Mouse (Mus musculus) forebrain, embryonic 16.5 days (tissue): ENCODE data around the gene Fam136a. TPM values are rescaled to one million over a fixed set of nuclear protein-coding genes. Genes with fewer than 3 reads are reported as not detected.
"Not testable (repeated sequence)": the region's sequence is repeated elsewhere in the genome, so short reads cannot be mapped to it uniquely, and the experiment has no call there.

Experiments
- ATAC-seq: fragments of 200-750 bp; cut with Nextera tagmentation; 2 replicates; pipeline ENCODE4 v1.8.0; 2017; ENCODE audit warnings: mild to moderate bottlenecking, moderate library complexity
- H3K27ac ChIP-seq: fragments of 300-500 bp; sonication (generic); 2 replicates; pipeline ENCODE4 v1.5.1; 2014; ENCODE audit warnings: low read length, control low read depth
- H3K27me3 ChIP-seq: fragments of 300-500 bp; sonication (generic); replicated peaks from 2 replicates; pipeline ENCODE4 v1.6.1; 2014; ENCODE audit warnings: low read length; ENCODE audit not compliant: control insufficient read depth, insufficient read depth
- H3K36me3 ChIP-seq: fragments of 300-500 bp; sonication (generic); 2 replicates; pipeline ENCODE4 v1.6.1; 2014; ENCODE audit not compliant: control insufficient read depth, insufficient read depth
- H3K4me1 ChIP-seq: fragments of 300-500 bp; sonication (generic); replicated peaks from 2 replicates; pipeline ENCODE4 v1.6.1; 2014; ENCODE audit warnings: low read length; ENCODE audit not compliant: control insufficient read depth, insufficient read depth
- H3K4me2 ChIP-seq: fragments of 300-500 bp; sonication (generic); 2 replicates; pipeline ENCODE4 v1.6.1; 2014; ENCODE audit warnings: mild to moderate bottlenecking, low read length, control low read depth
- H3K4me3 ChIP-seq: fragments of 300-500 bp; sonication (generic); replicated peaks from 2 replicates; pipeline ENCODE4 v1.5.1; 2014; ENCODE audit warnings: mild to moderate bottlenecking, low read length, control low read depth
- H3K9ac ChIP-seq: fragments of 300-500 bp; sonication (generic); replicated peaks from 2 replicates; pipeline ENCODE4 v1.6.1; 2014; ENCODE audit warnings: low read depth, low read length, control low read depth
- H3K9me3 ChIP-seq: fragments of 300-500 bp; sonication (generic); 2 replicates; pipeline ENCODE4 v1.6.1; 2016; ENCODE audit warnings: low read length; ENCODE audit not compliant: control insufficient read depth
- WGBS: fragments of 180-500 bp; shearing (Covaris S2); extraction: QIAGEN DNeasy Blood & Tissue Kit; methylation state at CpG from one replicate; pipeline ENCODE4 v1.1.7; 2014; 5-methylcytosine and 5-hydroxymethylcytosine counted together
- polyA plus RNA-seq: library from polyadenylated mRNA; unstranded; fragments of >200 nt; fragmentation: Nextera tagmentation; extraction: Ambion mirVana; gene quantifications from 2 replicates; pipeline ENCODE4 v1.2.1, GENCODE M21; 2015

Gene Fam136a
- polyA plus RNA-seq, 1 experiment from 2014 or later, result 128 TPM

GRCm38 (mm10) chr6:86371950-86372516 is 6.6 kb downstream of the Fam136a start:
- 4% methylated on average over 12 of the region's 12 CpGs for WGBS
- no peak for ATAC-seq
- no peaks in the 10 kb centered on the region for H3K9me3 ChIP-seq
- no peak overlapping the region; the same call in 1 of the 2 replicates for H3K27ac ChIP-seq
- H3K4me1 ChIP-seq, result peaks cover 21% of the 10 kb centered on the region
- peak overlapping the region; percentile 56 for H3K9ac ChIP-seq
- peaks cover 5% of the 10 kb centered on the region for H3K36me3 ChIP-seq
- peak overlapping the region; percentile 84 for H3K4me2 ChIP-seq
- peak overlapping the region; percentile 57 for H3K4me3 ChIP-seq
- no peaks in the 10 kb centered on the region for H3K27me3 ChIP-seq

GRCm38 (mm10) chr6:86373556-86373955 is 8.1 kb downstream of the Fam136a start:
- 89% methylated on average over 6 of the region's 6 CpGs for WGBS
- ATAC-seq, result no peak
- H3K4me1 ChIP-seq, result peaks cover 21% of the 10 kb centered on the region

GRCm38 (mm10) chr6:86378341-86378740 is 12.9 kb downstream of the Fam136a start:
- WGBS, result 65% methylated on average over 3 of the region's 3 CpGs
- Histone ChIP-seq H3K9me3 (no peaks in the 10 kb centered on the region), H3K4me2 (no peak overlapping the region), H3K4me3 (no peak overlapping the region), H3K9ac (no peak overlapping the region), H3K4me1 (0 out of 2 replicates have a peak, but pooled peaks cover 2% of the 10 kb centered on the region), H3K36me3 (peaks cover 25% of the 10 kb centered on the region), H3K27ac (no peak overlapping the region), H3K27me3 (no peaks in the 10 kb centered on the region)
- ATAC-seq, result no peak

More at GRCm38 (mm10) chr6:86373556-86373955, 8.1 kb downstream of the Fam136a start:
- Histone ChIP-seq H3K27ac (no peak overlapping the region), H3K9me3 (no peaks in the 10 kb centered on the region), H3K4me2 (no peak overlapping the region), H3K9ac (no peak overlapping the region), H3K4me3 (no peak overlapping the region), H3K27me3 (no peaks in the 10 kb centered on the region), H3K36me3 (peaks cover 19% of the 10 kb centered on the region)

- ATAC-seq, result not testable (repeated sequence)
- 84% methylated on average over 5 of the region's 8 CpGs for WGBS
Observed at GRCm38 (mm10) chr6:86380112-86380511, 14.7 kb downstream of the Fam136a start.

GRCm38 (mm10) chr6:86382551-86382950 is 17.1 kb downstream of the Fam136a start:
- Histone ChIP-seq H3K4me3 (no peak overlapping the region), H3K9me3 (no peaks in the 10 kb centered on the region), H3K27ac (no peak overlapping the region), H3K27me3 (no peaks in the 10 kb centered on the region), H3K36me3 (peaks cover 27% of the 10 kb centered on the region), H3K4me2 (no peak overlapping the region), H3K9ac (no peak overlapping the region), H3K4me1 (no peaks in the 10 kb centered on the region)
- ATAC-seq, result no peak

More at GRCm38 (mm10) chr6:86380112-86380511, 14.7 kb downstream of the Fam136a start:
- H3K27ac ChIP-seq, H3K4me3 ChIP-seq, H3K4me2 ChIP-seq, H3K9me3 ChIP-seq, H3K9ac ChIP-seq, H3K27me3 ChIP-seq, H3K4me1 ChIP-seq: not testable (repeated sequence)
- peaks cover 28% of the 10 kb centered on the region for H3K36me3 ChIP-seq

- Histone ChIP-seq H3K9me3 (no peaks in the 10 kb centered on the region), H3K4me2 (no peak overlapping the region), H3K27ac (no peak overlapping the region), H3K9ac (no peak overlapping the region), H3K4me1 (no peaks in the 10 kb centered on the region), H3K27me3 (no peaks in the 10 kb centered on the region), H3K36me3 (peaks cover 28% of the 10 kb centered on the region), H3K4me3 (no peak overlapping the region)
- no peak for ATAC-seq
- 59% methylated on average over 16 of the region's 16 CpGs for WGBS
Observed at GRCm38 (mm10) chr6:86383370-86383769, 17.9 kb downstream of the Fam136a start.

- no peak overlapping the region for H3K27ac ChIP-seq
- no peaks in the 10 kb centered on the region for H3K4me1 ChIP-seq
- WGBS, result 71% methylated on average over 4 of the region's 4 CpGs
- ATAC-seq, result no peak
- no peak overlapping the region for H3K4me3 ChIP-seq
- no peak overlapping the region for H3K4me2 ChIP-seq
- H3K36me3 ChIP-seq, result peaks cover 33% of the 10 kb centered on the region
- H3K9me3 ChIP-seq, result no peaks in the 10 kb centered on the region
- no peaks in the 10 kb centered on the region for H3K27me3 ChIP-seq
- H3K9ac ChIP-seq, result no peak overlapping the region
Observed at GRCm38 (mm10) chr6:86384692-86385091, 19.2 kb downstream of the Fam136a start.

GRCm38 (mm10) chr6:86385362-86386104 is 20.1 kb downstream of the Fam136a start:
- H3K9me3 ChIP-seq, result no peaks in the 10 kb centered on the region
- no peak for ATAC-seq
- H3K9ac ChIP-seq, result no peak overlapping the region
- no peaks in the 10 kb centered on the region for H3K4me1 ChIP-seq
- no peak overlapping the region for H3K27ac ChIP-seq
- WGBS, result 86% methylated on average over 5 of the region's 5 CpGs
- peaks cover 41% of the 10 kb centered on the region for H3K36me3 ChIP-seq
- H3K27me3 ChIP-seq, result no peaks in the 10 kb centered on the region
- no peak overlapping the region for H3K4me3 ChIP-seq
- no peak overlapping the region for H3K4me2 ChIP-seq

- H3K4me2 ChIP-seq, result no peak overlapping the region
- H3K36me3 ChIP-seq, result peaks cover 55% of the 10 kb centered on the region
- no peak overlapping the region for H3K9ac ChIP-seq
Observed at GRCm38 (mm10) chr6:86387313-86387712, 21.9 kb downstream of the Fam136a start.

More at GRCm38 (mm10) chr6:86387313-86387712, 21.9 kb downstream of the Fam136a start:
- Histone ChIP-seq H3K27ac (no peak overlapping the region), H3K9me3 (no peaks in the 10 kb centered on the region), H3K4me1 (no peaks in the 10 kb centered on the region), H3K27me3 (no peaks in the 10 kb centered on the region), H3K4me3 (no peak overlapping the region)
- 87% methylated on average over 12 of the region's 12 CpGs for WGBS
- ATAC-seq, result no peak
